Mouse (Mus musculus) heart, embryonic 13.5 days (tissue): ENCODE data around the gene Adamtsl5. TPM values are rescaled to one million over a fixed set of nuclear protein-coding genes. Genes with fewer than 3 reads are reported as not detected.

Experiments
- ATAC-seq: fragments of 200-750 bp; cut with Nextera tagmentation; 2 replicates; pipeline ENCODE4 v1.8.0; 2017; ENCODE audit warnings: moderate TSS enrichment; ENCODE audit not compliant: insufficient number of reproducible peaks, low FRiP score, low TSS enrichment; ENCODE audit errors: extremely low read depth
- H3K27ac ChIP-seq: fragments of 300-500 bp; sonication (generic); replicated peaks from 2 replicates; pipeline ENCODE4 v1.5.1; 2015; ENCODE audit warnings: moderate library complexity, mild to moderate bottlenecking, inconsistent platforms
- H3K27me3 ChIP-seq: fragments of 300-500 bp; sonication (generic); replicated peaks from 2 replicates; pipeline ENCODE4 v1.6.1; 2015; ENCODE audit warnings: mild to moderate bottlenecking, inconsistent platforms
- H3K36me3 ChIP-seq: fragments of 300-500 bp; sonication (generic); 2 replicates; pipeline ENCODE4 v1.6.1; 2015; ENCODE audit warnings: mild to moderate bottlenecking, inconsistent platforms
- H3K4me1 ChIP-seq: fragments of 300-500 bp; sonication (generic); 2 replicates; pipeline ENCODE4 v1.6.1; 2015; ENCODE audit warnings: inconsistent platforms
- H3K4me2 ChIP-seq: fragments of 300-500 bp; sonication (generic); 2 replicates; pipeline ENCODE4 v1.6.1; 2015; ENCODE audit warnings: inconsistent platforms, mild to moderate bottlenecking, moderate library complexity
- H3K4me3 ChIP-seq: fragments of 300-500 bp; sonication (generic); 2 replicates; pipeline ENCODE4 v1.5.1; 2015; ENCODE audit warnings: moderate library complexity, mild to moderate bottlenecking, inconsistent platforms
- H3K9ac ChIP-seq: fragments of 300-500 bp; sonication (generic); 2 replicates; pipeline ENCODE4 v1.6.1; 2015; ENCODE audit warnings: inconsistent platforms, mild to moderate bottlenecking, moderate library complexity
- H3K9me3 ChIP-seq: fragments of 300-500 bp; sonication (generic); 2 replicates; pipeline ENCODE4 v1.6.1; 2016; ENCODE audit warnings: inconsistent platforms
- WGBS: fragments of 180-500 bp; shearing (Covaris S2); methylation state at CpG from one replicate; pipeline ENCODE4 v1.1.7; 2015; ENCODE audit warnings: mixed read lengths; 5-methylcytosine and 5-hydroxymethylcytosine counted together
- polyA plus RNA-seq: library from polyadenylated mRNA; unstranded; fragments of >200 nt; fragmentation: Nextera tagmentation; extraction: Ambion mirVana; gene quantifications from 2 replicates; pipeline ENCODE4 v1.2.1, GENCODE M21; 2015

The Adamtsl5 gene
- polyA plus RNA-seq, 1 experiment from 2014 or later: 6.5 TPM

- Histone ChIP-seq H3K4me2 (peak overlapping the region; percentile 86), H3K9me3 (no peaks in the 10 kb centered on the region), H3K9ac (peak overlapping the region; percentile 99), H3K36me3 (peaks cover 54% of the 10 kb centered on the region), H3K4me3 (peak overlapping the region; percentile 91), H3K27ac (peak overlapping the region; percentile 88), H3K4me1 (peaks cover 48% of the 10 kb centered on the region), H3K27me3 (no peaks in the 10 kb centered on the region)
- no peak for ATAC-seq
- WGBS: 3% methylated on average over 34 of the region's 34 CpGs
Measured at GRCm38 (mm10) chr10:80385811-80386734, 37.9 kb upstream of the Adamtsl5 start.

GRCm38 (mm10) chr10:80385310-80385709 is 37.1 kb upstream of the Adamtsl5 start:
- Histone ChIP-seq H3K9me3 (no peaks in the 10 kb centered on the region), H3K9ac (peak overlapping the region; percentile 99), H3K27me3 (no peaks in the 10 kb centered on the region), H3K4me1 (peaks cover 48% of the 10 kb centered on the region), H3K36me3 (peaks cover 53% of the 10 kb centered on the region), H3K27ac (peak overlapping the region; percentile 88), H3K4me3 (peak overlapping the region; percentile 91), H3K4me2 (peak overlapping the region; percentile 86)
- ATAC-seq: no peak
- WGBS: 27% methylated on average over 7 of the region's 7 CpGs

GRCm38 (mm10) chr10:80384709-80385108 is 36.5 kb upstream of the Adamtsl5 start:
- Histone ChIP-seq H3K4me1 (peaks cover 48% of the 10 kb centered on the region), H3K4me3 (peak overlapping the region; percentile 91), H3K27ac (no peak overlapping the region), H3K27me3 (no peaks in the 10 kb centered on the region), H3K4me2 (peak overlapping the region; percentile 86), H3K36me3 (peaks cover 52% of the 10 kb centered on the region), H3K9me3 (no peaks in the 10 kb centered on the region), H3K9ac (peak overlapping the region; percentile 99)
- WGBS: 57% methylated on average over 7 of the region's 7 CpGs
- ATAC-seq: no peak

GRCm38 (mm10) chr10:80384115-80384639 is 36.0 kb upstream of the Adamtsl5 start:
- Histone ChIP-seq H3K4me2 (peak overlapping the region; percentile 86), H3K27me3 (no peaks in the 10 kb centered on the region), H3K9me3 (no peaks in the 10 kb centered on the region), H3K4me3 (peak overlapping the region; percentile 91; the same call in 1 of the 2 replicates), H3K4me1 (peaks cover 48% of the 10 kb centered on the region), H3K27ac (no peak overlapping the region), H3K36me3 (peaks cover 54% of the 10 kb centered on the region), H3K9ac (peak overlapping the region; percentile 99)
- ATAC-seq: no peak
- WGBS: 85% methylated on average over 4 of the region's 4 CpGs

- peak overlapping the region; percentile 99 for H3K9ac ChIP-seq
- no peak overlapping the region for H3K27ac ChIP-seq
- no peak overlapping the region for H3K4me3 ChIP-seq
- H3K4me2 ChIP-seq: peak overlapping the region; percentile 86; the same call in 1 of the 2 replicates
- peaks cover 43% of the 10 kb centered on the region for H3K4me1 ChIP-seq
- no peaks in the 10 kb centered on the region for H3K9me3 ChIP-seq
- no peaks in the 10 kb centered on the region for H3K27me3 ChIP-seq
- WGBS: 65% methylated on average over 4 of the region's 4 CpGs
- H3K36me3 ChIP-seq: peaks cover 54% of the 10 kb centered on the region
- ATAC-seq: no peak
Measured at GRCm38 (mm10) chr10:80383431-80383830, 35.2 kb upstream of the Adamtsl5 start.

- Histone ChIP-seq H3K27me3 (no peaks in the 10 kb centered on the region), H3K9ac (no peak overlapping the region), H3K27ac (no peak overlapping the region), H3K9me3 (no peaks in the 10 kb centered on the region), H3K4me2 (no peak overlapping the region), H3K4me3 (no peak overlapping the region), H3K36me3 (peaks cover 54% of the 10 kb centered on the region), H3K4me1 (peaks cover 37% of the 10 kb centered on the region)
- 89% methylated on average over 7 of the region's 7 CpGs for WGBS
- no peak for ATAC-seq
Measured at GRCm38 (mm10) chr10:80382641-80383365, 34.6 kb upstream of the Adamtsl5 start.

- Histone ChIP-seq H3K27ac (no peak overlapping the region), H3K36me3 (peaks cover 31% of the 10 kb centered on the region), H3K27me3 (peaks cover 7% of the 10 kb centered on the region), H3K4me1 (no peaks in the 10 kb centered on the region), H3K4me2 (no peak overlapping the region), H3K9me3 (no peaks in the 10 kb centered on the region), H3K4me3 (no peak overlapping the region), H3K9ac (no peak overlapping the region)
- 37% methylated on average over 10 of the region's 10 CpGs for WGBS
- ATAC-seq: no peak
Measured at GRCm38 (mm10) chr10:80377716-80378115, 29.5 kb upstream of the Adamtsl5 start.

GRCm38 (mm10) chr10:80376160-80376559 is 27.9 kb upstream of the Adamtsl5 start:
- ATAC-seq: no peak
- peaks cover 13% of the 10 kb centered on the region for H3K27me3 ChIP-seq
- H3K36me3 ChIP-seq: peaks cover 16% of the 10 kb centered on the region
- H3K27ac ChIP-seq: no peak overlapping the region
- H3K9ac ChIP-seq: no peak overlapping the region
- 2% methylated on average over 7 of the region's 7 CpGs for WGBS
- no peak overlapping the region for H3K4me2 ChIP-seq
- no peak overlapping the region for H3K4me3 ChIP-seq
- peaks cover 5% of the 10 kb centered on the region; the same call in 1 of the 2 replicates for H3K4me1 ChIP-seq
- H3K9me3 ChIP-seq: no peaks in the 10 kb centered on the region

GRCm38 (mm10) chr10:80374063-80374462 is 25.9 kb upstream of the Adamtsl5 start:
- Histone ChIP-seq H3K9me3 (no peaks in the 10 kb centered on the region), H3K9ac (no peak overlapping the region), H3K27ac (no peak overlapping the region), H3K4me1 (peaks cover 5% of the 10 kb centered on the region; the same call in 1 of the 2 replicates), H3K4me2 (no peak overlapping the region), H3K27me3 (peaks cover 22% of the 10 kb centered on the region), H3K4me3 (no peak overlapping the region), H3K36me3 (no peaks in the 10 kb centered on the region)
- WGBS: 17% methylated on average over 6 of the region's 6 CpGs
- no peak for ATAC-seq

GRCm38 (mm10) chr10:80372706-80373105 is 24.5 kb upstream of the Adamtsl5 start:
- no peak overlapping the region for H3K9ac ChIP-seq
- H3K4me3 ChIP-seq: no peak overlapping the region
- H3K27me3 ChIP-seq: peaks cover 25% of the 10 kb centered on the region
- ATAC-seq: no peak
- H3K27ac ChIP-seq: no peak overlapping the region
- WGBS: 73% methylated on average over 6 of the region's 6 CpGs
- H3K4me1 ChIP-seq: peaks cover 5% of the 10 kb centered on the region; the same call in 1 of the 2 replicates
- H3K4me2 ChIP-seq: no peak overlapping the region
- H3K9me3 ChIP-seq: no peaks in the 10 kb centered on the region
- H3K36me3 ChIP-seq: no peaks in the 10 kb centered on the region

- H3K4me2 ChIP-seq: peak overlapping the region; percentile 46
- no peak for ATAC-seq
- peaks cover 5% of the 10 kb centered on the region; the same call in 1 of the 2 replicates for H3K4me1 ChIP-seq
- no peaks in the 10 kb centered on the region for H3K36me3 ChIP-seq
- no peaks in the 10 kb centered on the region for H3K9me3 ChIP-seq
- H3K4me3 ChIP-seq: 0 out of 2 replicates have a peak overlapping the region, but pooled peaks have one; percentile 38
- WGBS: 50% methylated on average over 9 of the region's 9 CpGs
- peaks cover 33% of the 10 kb centered on the region for H3K27me3 ChIP-seq
- no peak overlapping the region for H3K9ac ChIP-seq
- no peak overlapping the region for H3K27ac ChIP-seq
Measured at GRCm38 (mm10) chr10:80371983-80372382, 23.8 kb upstream of the Adamtsl5 start.
